Mouse (Mus musculus) R1 (cell line): ENCODE measurements at regions not wholly inside any gene's neighbourhood (a gene's known extent, or its start where the extent isn't known, plus 50 kb on each side); places are given as distances from the start of the nearest gene placed in this dataset.

Experiments
- DNase-seq: peaks from one replicate; pipeline ENCODE4 v3.0.0-alpha.2; 2018; ENCODE audit warnings: low read depth, low spot score

GRCm38 (mm10) chr10:37720748-37721147 lies 582.0 kb upstream of the Marcks start:
- no peak for DNase-seq

- no peak for DNase-seq
Observed at GRCm38 (mm10) chr10:37716946-37717345, 578.2 kb upstream of the Marcks start.

GRCm38 (mm10) chr10:37711459-37711858 lies 572.7 kb upstream of the Marcks start:
- DNase-seq: no peak

GRCm38 (mm10) chr10:37694041-37694690 lies 555.4 kb upstream of the Marcks start:
- no peak for DNase-seq

GRCm38 (mm10) chr10:37692851-37693250 lies 554.1 kb upstream of the Marcks start:
- DNase-seq: no peak

GRCm38 (mm10) chr10:37691939-37692338 lies 553.2 kb upstream of the Marcks start:
- DNase-seq: no peak

GRCm38 (mm10) chr10:37683101-37683500 lies 544.4 kb upstream of the Marcks start:
- no peak for DNase-seq

GRCm38 (mm10) chr10:37680601-37681000 lies 541.9 kb upstream of the Marcks start:
- DNase-seq: no peak

GRCm38 (mm10) chr10:37677826-37678225 lies 539.1 kb upstream of the Marcks start:
- no peak for DNase-seq

- DNase-seq: peak; percentile 12
Observed at GRCm38 (mm10) chr10:37668827-37669226, 530.1 kb upstream of the Marcks start.

GRCm38 (mm10) chr10:37667031-37667745 lies 528.5 kb upstream of the Marcks start:
- DNase-seq: peak; percentile 20

- peak; percentile 4 for DNase-seq
Observed at GRCm38 (mm10) chr10:37666535-37666934, 527.8 kb upstream of the Marcks start.

GRCm38 (mm10) chr10:37637001-37637562 lies 498.4 kb upstream of the Marcks start:
- no peak for DNase-seq

- DNase-seq: no peak
Observed at GRCm38 (mm10) chr10:37636421-37636820, 497.7 kb upstream of the Marcks start.

- no peak for DNase-seq
Observed at GRCm38 (mm10) chr10:37630403-37630802, 491.7 kb upstream of the Marcks start.

- peak; percentile 7 for DNase-seq
Observed at GRCm38 (mm10) chr10:37627900-37628299, 489.2 kb upstream of the Marcks start.

GRCm38 (mm10) chr10:37626758-37627201 lies 488.1 kb upstream of the Marcks start:
- DNase-seq: peak; percentile 46

GRCm38 (mm10) chr10:37625972-37626757 lies 487.4 kb upstream of the Marcks start:
- peak; percentile 70 for DNase-seq

GRCm38 (mm10) chr10:37623041-37623440 lies 484.3 kb upstream of the Marcks start:
- no peak for DNase-seq

- no peak for DNase-seq
Observed at GRCm38 (mm10) chr10:37618606-37619005, 479.9 kb upstream of the Marcks start.

GRCm38 (mm10) chr10:37617708-37618300 lies 479.1 kb upstream of the Marcks start:
- no peak for DNase-seq
